15 mouse cellular contexts compared by ENCODE assay signal in the genomic region with DNA sequence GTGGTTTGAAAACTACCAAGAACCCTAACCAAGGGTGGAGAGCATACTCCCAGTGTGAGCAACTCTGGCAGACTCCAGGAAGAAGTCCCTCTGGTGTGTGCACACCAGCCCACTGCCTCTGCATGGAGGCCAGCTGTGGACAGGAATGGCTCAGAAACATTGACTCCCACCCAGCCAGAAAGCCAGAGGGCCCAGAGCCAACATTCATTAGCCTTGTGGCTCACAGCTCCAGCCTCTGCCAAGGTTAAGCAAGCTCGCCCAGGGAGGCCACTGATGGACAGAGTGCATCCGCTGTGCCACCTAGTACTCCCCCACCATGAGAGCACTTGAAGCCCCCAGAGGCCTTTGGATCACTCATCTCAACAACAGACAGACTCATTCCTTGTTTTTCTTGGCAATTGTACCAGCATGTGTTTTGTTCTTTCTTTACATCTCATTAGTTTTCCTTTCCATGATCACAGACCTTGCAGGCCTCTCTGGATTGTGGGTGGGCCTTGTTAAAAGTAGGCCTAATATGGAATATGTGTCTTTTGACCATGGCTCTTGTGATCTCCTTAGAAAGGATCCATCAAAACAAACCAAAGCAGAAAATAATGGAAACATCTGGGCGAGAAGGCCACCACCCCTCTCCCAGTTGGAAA. TPM values are rescaled to one million over a fixed set of nuclear protein-coding genes. Genes with fewer than 3 reads are reported as not detected.
DNase-seq lines count a peak whose midpoint lies in the region; ATAC-seq and TF ChIP-seq lines count a peak whose summit lies in the region.
"Had no signal": no experiment of that assay in that cellular context is flagged by ENCODE, and none has a peak within 500 bp of the region (broad histone marks: within the 10 kb centered on the region; RNA-seq: fewer than 3 reads in every experiment).

No protein-coding gene starts in this region.

- H3K4me3 ChIP-seq in layer of hippocampus, adult 2 months, result no peak overlapping the region
- H3K4me3 ChIP-seq in kidney, embryonic 15.5 days (replicated peaks), result no peak overlapping the region
- no peak overlapping the region for H3K4me3 ChIP-seq in forebrain, embryonic 10.5 days
- H3K4me3 ChIP-seq: forebrain, embryonic 13.5 days; heart, embryonic 15.5 days; stomach, embryonic 15.5 days had no signal

- no peak for TF ChIP-seq CTCF in layer of hippocampus, adult 2 months (conservative IDR thresholded peaks at IDR 0.05)

- H3K9ac ChIP-seq in kidney, embryonic 15.5 days, result no peak overlapping the region
- H3K9ac ChIP-seq: forebrain, embryonic 13.5 days; heart, embryonic 15.5 days; stomach, embryonic 15.5 days had no signal

- DNase-seq in layer of hippocampus, adult 2 months (ENCODE audit: low spot score in 2 of 2), result no peak
- no peak for DNase-seq in layer of hippocampus, adult 11-12 months (ENCODE audit: low spot score)
- DNase-seq in gastrocnemius, postnatal 14 days, result peak; percentile 35
- DNase-seq in lung, postnatal 36 days, result peak; percentile 63
- no peak for DNase-seq in frontal cortex, adult 2 months (ENCODE audit: extremely low spot score in 1 of 2, low spot score in 1 of 2)
- DNase-seq in forebrain, embryonic 10.5 days (ENCODE audit: extremely low spot score, low spot score), result no peak
- DNase-seq in thymus, postnatal 10 days (ENCODE audit: low spot score in 2 of 2), result no peak
- DNase-seq: cerebellum, postnatal 36 days had no signal

- 0 out of 2 replicates have a peak, but pooled peaks cover 2% of the 10 kb centered on the region for H3K9me3 ChIP-seq in kidney, embryonic 15.5 days (replicated peaks)
- H3K9me3 ChIP-seq in forebrain, embryonic 10.5 days, result no peaks in the 10 kb centered on the region
- H3K9me3 ChIP-seq: forebrain, embryonic 13.5 days; heart, embryonic 15.5 days; stomach, embryonic 15.5 days had no signal

- peak overlapping the region; percentile 79 for H3K27ac ChIP-seq in layer of hippocampus, adult 2 months
- H3K27ac ChIP-seq in kidney, embryonic 15.5 days, result peak overlapping the region; percentile 39
- H3K27ac ChIP-seq in forebrain, embryonic 10.5 days, result no peak overlapping the region
- H3K27ac ChIP-seq: forebrain, embryonic 13.5 days; heart, embryonic 15.5 days; stomach, embryonic 15.5 days had no signal

- ATAC-seq in kidney, embryonic 15.5 days (replicated peaks; ENCODE audit: low FRiP score), result peak; percentile 65
- ATAC-seq: forebrain, embryonic 13.5 days; midbrain, embryonic 16.5 days had no signal

- 61% methylated on average over 3 of the region's 3 CpGs for WGBS in kidney, embryonic 15.5 days
- 84% methylated on average over 3 of the region's 3 CpGs for WGBS in forebrain, embryonic 10.5 days

- intact Hi-C loops in gastrocnemius, postnatal 14 days (cut with DNase I; ENCODE audit: low total_unique reads), result no loop called here

- no peaks in the 10 kb centered on the region for H3K36me3 ChIP-seq in kidney, embryonic 15.5 days
- H3K36me3 ChIP-seq in forebrain, embryonic 10.5 days (replicated peaks), result no peaks in the 10 kb centered on the region
- H3K36me3 ChIP-seq: heart, embryonic 15.5 days; stomach, embryonic 15.5 days had no signal

- peaks cover 25% of the 10 kb centered on the region for H3K4me1 ChIP-seq in kidney, embryonic 15.5 days
- peaks cover 16% of the 10 kb centered on the region for H3K4me1 ChIP-seq in forebrain, embryonic 10.5 days
- H3K4me1 ChIP-seq: forebrain, embryonic 13.5 days; heart, embryonic 15.5 days had no signal

- H3K27me3 ChIP-seq in kidney, embryonic 15.5 days, result no peaks in the 10 kb centered on the region
- peaks cover 3% of the 10 kb centered on the region; the same call in 1 of the 2 replicates for H3K27me3 ChIP-seq in forebrain, embryonic 10.5 days (ENCODE audit: poor library complexity, severe bottlenecking)
- H3K27me3 ChIP-seq: forebrain, embryonic 13.5 days; heart, embryonic 15.5 days; stomach, embryonic 15.5 days had no signal

- H3K4me2 ChIP-seq in kidney, embryonic 15.5 days, result no peak overlapping the region
- H3K4me2 ChIP-seq: forebrain, embryonic 13.5 days; heart, embryonic 15.5 days; liver, embryonic 11.5 days; stomach, embryonic 15.5 days had no signal

RNA-seq across cellular contexts. Expression of gene St8sia2, which starts 46.9 kb away (rescaled TPM):
- total RNA-seq in layer of hippocampus, adult 2 months (2021), result 1 to 10 TPM; 1.3 to 1.8 TPM
- total RNA-seq in gastrocnemius, postnatal 14 days (2021), result 1 to 10 TPM; 1.3 to 3.0 TPM
- 10.3 and 11.7 TPM in 2 replicates for polyA plus RNA-seq in kidney, embryonic 15.5 days (2015; fragmentation: Nextera tagmentation; extraction: Ambion mirVana)
- polyA plus RNA-seq in frontal cortex, adult 2 months (2012; rRNA removed), result 2.3 and 2.8 TPM in 2 replicates
- polyA plus RNA-seq in forebrain, embryonic 10.5 days (2016; fragmentation: Nextera tagmentation; extraction: Ambion mirVana), result 11.4 and 12.4 TPM in 2 replicates
- total RNA-seq: MEL had no signal

Comparison
In these comparisons a context has a peak if more than half of its experiments do, and no peak if none do; other contexts are left out.
1. DNase-seq: peak in gastrocnemius, postnatal 14 days (single experiment) and lung, postnatal 36 days (single experiment); none in layer of hippocampus, adult 2 months (0 of 2), layer of hippocampus, adult 11-12 months (single experiment), frontal cortex, adult 2 months (0 of 2), forebrain, embryonic 10.5 days (single experiment) and thymus, postnatal 10 days (0 of 2).